In genomic region chr12:55230520-55230861, GRCm38 (mm10) we compare ENCODE assay signal across 9 mouse cellular contexts. TPM values are rescaled to one million over a fixed set of nuclear protein-coding genes. Genes with fewer than 3 reads are reported as not detected.
A peak's percentile ranks its signal among the peaks of the same experiment; 100 is the strongest.
DNase-seq lines count a peak whose midpoint lies in the region; ATAC-seq and TF ChIP-seq lines count a peak whose summit lies in the region.
"Not testable (repeated sequence)": the region's sequence is repeated elsewhere in the genome, so short reads cannot be mapped to it uniquely, and the experiment has no call there.
"Had no signal": no experiment of that assay in that cellular context is flagged by ENCODE, and none has a peak within 500 bp of the region (broad histone marks: within the 10 kb centered on the region; RNA-seq: fewer than 3 reads in every experiment).

No protein-coding gene starts in this region.

- DNase-seq in cerebellum, adult 9-10 months: peak; percentile 6
- DNase-seq in heart, postnatal 10 days: peak; percentile 7 to 8

- not testable (repeated sequence) for H3K9ac ChIP-seq in forebrain, embryonic 12.5 days; kidney, embryonic 15.5 days; liver, embryonic 16.5 days (ENCODE audit: low read depth, low read length); midbrain, embryonic 15.5 days; stomach, embryonic 14.5 days (replicated peaks; ENCODE audit: low read depth, low read length)

- not testable (repeated sequence) for TF ChIP-seq CTCF in C2C12 (IDR thresholded peaks at IDR 0.05; ENCODE audit: control insufficient read depth, insufficient read depth, insufficient read length)

- not testable (repeated sequence) for H3K27me3 ChIP-seq in C2C12 (ENCODE audit: control insufficient read depth, insufficient read depth, insufficient read length); forebrain, embryonic 12.5 days; kidney, embryonic 15.5 days; liver, embryonic 16.5 days (ENCODE audit: control insufficient read depth, insufficient read depth, low read depth, low read length); midbrain, embryonic 15.5 days (replicated peaks); stomach, embryonic 14.5 days (ENCODE audit: control insufficient read depth, insufficient read depth, low read length)

- not testable (repeated sequence) for H3K79me2 ChIP-seq in C2C12 (ENCODE audit: control insufficient read depth, insufficient read depth)

- not testable (repeated sequence) for H3K9me3 ChIP-seq in forebrain, embryonic 12.5 days; kidney, embryonic 15.5 days (replicated peaks); liver, embryonic 16.5 days (replicated peaks; ENCODE audit: control insufficient read depth, low read length); midbrain, embryonic 15.5 days; stomach, embryonic 14.5 days (ENCODE audit: control insufficient read depth, low read depth, low read length)

- ATAC-seq in forebrain, embryonic 12.5 days (ENCODE audit: low FRiP score); kidney, embryonic 15.5 days (replicated peaks; ENCODE audit: low FRiP score); midbrain, embryonic 15.5 days (replicated peaks): not testable (repeated sequence)
- peak; percentile 18 for ATAC-seq in liver, embryonic 16.5 days (ENCODE audit: low read depth)
- ATAC-seq in stomach, embryonic 14.5 days (ENCODE audit: insufficient number of reproducible peaks, insufficient read depth, low FRiP score, low read depth): peak; percentile 30

- H3K4me2 ChIP-seq in forebrain, embryonic 12.5 days; liver, embryonic 16.5 days (ENCODE audit: low read depth, low read length); stomach, embryonic 14.5 days (replicated peaks; ENCODE audit: low read depth, low read length): not testable (repeated sequence)
- H3K4me2 ChIP-seq in kidney, embryonic 15.5 days: peak overlapping the region; percentile 33; the same call in 1 of the 2 replicates
- H3K4me2 ChIP-seq in midbrain, embryonic 15.5 days: peak overlapping the region; percentile 32; the same call in 1 of the 2 replicates

- not testable (repeated sequence) for H3K79me3 ChIP-seq in C2C12 (ENCODE audit: low read depth)

- under 1% methylated on average over 11 of the region's 25 CpGs for WGBS in forebrain, embryonic 12.5 days
- WGBS in kidney, embryonic 15.5 days: 0% methylated on average over 11 of the region's 25 CpGs
- WGBS in liver, embryonic 16.5 days (ENCODE audit: insufficient replicate concordance): 3% methylated on average over 11 of the region's 25 CpGs
- WGBS in midbrain, embryonic 15.5 days: 0% methylated on average over 13 of the region's 25 CpGs
- under 1% methylated on average over 10 of the region's 25 CpGs for WGBS in stomach, embryonic 14.5 days

- H3K27ac ChIP-seq in forebrain, embryonic 12.5 days; kidney, embryonic 15.5 days; liver, embryonic 16.5 days (ENCODE audit: low read length); midbrain, embryonic 15.5 days; stomach, embryonic 14.5 days (ENCODE audit: low read length): not testable (repeated sequence)

- intact Hi-C loops in heart, postnatal 10 days (cut with DNase I): not testable (repeated sequence)

- peak overlapping the region; percentile 68 for H3ac ChIP-seq in C2C12 (ENCODE audit: control insufficient read depth, insufficient read length, low read depth)

- not testable (repeated sequence) for H3K4me1 ChIP-seq in forebrain, embryonic 12.5 days; kidney, embryonic 15.5 days; liver, embryonic 16.5 days (ENCODE audit: control insufficient read depth, low read depth, low read length); midbrain, embryonic 15.5 days; stomach, embryonic 14.5 days (ENCODE audit: control insufficient read depth, insufficient read depth, low read length)

- H3K36me3 ChIP-seq in C2C12 (ENCODE audit: control insufficient read depth, insufficient read depth); forebrain, embryonic 12.5 days (replicated peaks); kidney, embryonic 15.5 days; liver, embryonic 16.5 days (ENCODE audit: control insufficient read depth, insufficient read depth); midbrain, embryonic 15.5 days (replicated peaks); stomach, embryonic 14.5 days (ENCODE audit: control insufficient read depth, insufficient read depth, low read length): not testable (repeated sequence)

- H3K4me3 ChIP-seq in C2C12 (ENCODE audit: insufficient read depth, poor library complexity, severe bottlenecking): peak overlapping the region; percentile 38
- peak overlapping the region; percentile 40 for H3K4me3 ChIP-seq in forebrain, embryonic 12.5 days (replicated peaks)
- H3K4me3 ChIP-seq in kidney, embryonic 15.5 days (replicated peaks): peak overlapping the region; percentile 42
- peak overlapping the region; percentile 54 for H3K4me3 ChIP-seq in liver, embryonic 16.5 days (ENCODE audit: low read depth, low read length)
- H3K4me3 ChIP-seq in midbrain, embryonic 15.5 days: peak overlapping the region; percentile 39
- peak overlapping the region; percentile 22; the same call in 1 of the 2 replicates for H3K4me3 ChIP-seq in stomach, embryonic 14.5 days (ENCODE audit: low read depth, low read length)

RNA-seq across cellular contexts. Expression of gene Srp54c, which starts 0.5 kb away (rescaled TPM):
- 15.2 TPM for polyA plus RNA-seq in C2C12 (2012; fragmentation: generic; extraction: Trizol)
- polyA plus RNA-seq in forebrain, embryonic 12.5 days (2016; fragmentation: Nextera tagmentation; extraction: Ambion mirVana): 74.9 and 79.2 TPM in 2 replicates
- 10 to 100 TPM; 33.1 to 33.7 TPM for total RNA-seq in heart, postnatal 10 days (2021)
- polyA plus RNA-seq in kidney, embryonic 15.5 days (2015; fragmentation: Nextera tagmentation; extraction: Ambion mirVana): 69.4 and 76.0 TPM in 2 replicates
- 30.2 and 31.5 TPM in 2 replicates for polyA plus RNA-seq in liver, embryonic 16.5 days (2015; fragmentation: Nextera tagmentation; extraction: Ambion mirVana)
- 66.2 and 71.0 TPM in 2 replicates for polyA plus RNA-seq in midbrain, embryonic 15.5 days (2015; fragmentation: Nextera tagmentation; extraction: Ambion mirVana)
- polyA plus RNA-seq in stomach, embryonic 14.5 days (2014; fragmentation: Nextera tagmentation; extraction: Ambion mirVana): 68.1 and 82.2 TPM in 2 replicates

RNA-seq across cellular contexts. Expression of gene 1700047I17Rik2, which starts 31.1 kb away (rescaled TPM):
- polyA plus RNA-seq in C2C12 (2012; fragmentation: generic; extraction: Trizol): not detected
- 0.86 TPM in 1 of 2 replicates, not detected in the other for polyA plus RNA-seq in forebrain, embryonic 12.5 days (2016; fragmentation: Nextera tagmentation; extraction: Ambion mirVana)
- not detected for total RNA-seq in heart, postnatal 10 days (2021)
- polyA plus RNA-seq in kidney, embryonic 15.5 days (2015; fragmentation: Nextera tagmentation; extraction: Ambion mirVana): 3.1 and 3.3 TPM in 2 replicates
- 0.71 TPM in 1 of 2 replicates, not detected in the other for polyA plus RNA-seq in liver, embryonic 16.5 days (2015; fragmentation: Nextera tagmentation; extraction: Ambion mirVana)
- not detected in 2 replicates for polyA plus RNA-seq in midbrain, embryonic 15.5 days (2015; fragmentation: Nextera tagmentation; extraction: Ambion mirVana)
- polyA plus RNA-seq in stomach, embryonic 14.5 days (2014; fragmentation: Nextera tagmentation; extraction: Ambion mirVana): 2.2 and 4.5 TPM in 2 replicates
- total RNA-seq: monocyte, adult 5-6 weeks had no signal
